Mouse (Mus musculus) midbrain, postnatal 0 days (tissue): ENCODE results near the gene Scpep1. TPM values are rescaled to one million over a fixed set of nuclear protein-coding genes. Genes with fewer than 3 reads are reported as not detected.

Experiments
- ATAC-seq: fragments of 200-750 bp; cut with Nextera tagmentation; 2 replicates; pipeline ENCODE4 v1.8.0; 2017; ENCODE audit warnings: moderate number of reproducible peaks, mild to moderate bottlenecking, moderate TSS enrichment, moderate library complexity; ENCODE audit not compliant: low FRiP score
- DNase-seq: peaks from one replicate; pipeline ENCODE4 v3.0.0-alpha.2; 2015; ENCODE audit warnings: low spot score
- H3K27ac ChIP-seq: fragments of 300-500 bp; sonication (generic); 2 replicates; pipeline ENCODE4 v1.5.1; 2014; ENCODE audit warnings: low read depth, mild to moderate bottlenecking, low read length, mixed read lengths
- H3K27me3 ChIP-seq: fragments of 300-500 bp; sonication (generic); 2 replicates; pipeline ENCODE4 v1.6.1; 2014; ENCODE audit warnings: low read length, control low read depth, mixed read lengths; ENCODE audit not compliant: insufficient read depth
- H3K36me3 ChIP-seq: fragments of 300-500 bp; sonication (generic); 2 replicates; pipeline ENCODE4 v1.6.1; 2014; ENCODE audit warnings: low read length, control low read depth, mixed read lengths; ENCODE audit not compliant: insufficient read depth
- H3K4me1 ChIP-seq: fragments of 300-500 bp; sonication (generic); 2 replicates; pipeline ENCODE4 v1.6.1; 2014; ENCODE audit warnings: mild to moderate bottlenecking, control low read depth, antibody characterized with exemption, low read length, mixed read lengths; ENCODE audit not compliant: insufficient read depth
- H3K4me2 ChIP-seq: fragments of 300-500 bp; sonication (generic); 2 replicates; pipeline ENCODE4 v1.6.1; 2014; ENCODE audit warnings: low read depth, mild to moderate bottlenecking, low read length, mixed read lengths; ENCODE audit not compliant: poor library complexity, severe bottlenecking
- H3K4me3 ChIP-seq: fragments of 300-500 bp; sonication (generic); 2 replicates; pipeline ENCODE4 v1.5.1; 2014; ENCODE audit warnings: low read depth, mild to moderate bottlenecking, low read length, moderate library complexity
- H3K9ac ChIP-seq: fragments of 300-500 bp; sonication (generic); replicated peaks from 2 replicates; pipeline ENCODE4 v1.6.1; 2014; ENCODE audit warnings: mild to moderate bottlenecking, low read length, moderate library complexity, mixed read lengths; ENCODE audit not compliant: poor library complexity, severe bottlenecking
- H3K9me3 ChIP-seq: fragments of 300-500 bp; sonication (generic); 2 replicates; pipeline ENCODE4 v1.6.1; 2016; ENCODE audit warnings: low read length, control low read depth
- CTCF ChIP-seq: IDR thresholded peaks from 2 replicates; pipeline ENCODE4 v1.5.1; 2016; ENCODE audit warnings: antibody characterized with exemption, mild to moderate bottlenecking
- WGBS: fragments of 180-500 bp; shearing (Covaris S2); extraction: QIAGEN DNeasy Blood & Tissue Kit; methylation state at CpG from one replicate; pipeline ENCODE4 v1.1.7; 2014; 5-methylcytosine and 5-hydroxymethylcytosine counted together
- polyA plus RNA-seq: library from polyadenylated mRNA; unstranded; fragments of >200 nt; fragmentation: Nextera tagmentation; extraction: Ambion mirVana; gene quantifications from 2 replicates; pipeline ENCODE4 v1.2.1, GENCODE M21; 2015
- total RNA-seq: library from RNA; depleted of rRNA; stranded (reverse); fragments of >200 nt; gene quantifications from 2 replicates; pipeline ENCODE4 v1.2.3, GENCODE M21; 2014

Scpep1 gene
- total and polyA plus RNA-seq, 2 experiments from 2014 or later: 27.2 to 37.1 TPM

DNA sequence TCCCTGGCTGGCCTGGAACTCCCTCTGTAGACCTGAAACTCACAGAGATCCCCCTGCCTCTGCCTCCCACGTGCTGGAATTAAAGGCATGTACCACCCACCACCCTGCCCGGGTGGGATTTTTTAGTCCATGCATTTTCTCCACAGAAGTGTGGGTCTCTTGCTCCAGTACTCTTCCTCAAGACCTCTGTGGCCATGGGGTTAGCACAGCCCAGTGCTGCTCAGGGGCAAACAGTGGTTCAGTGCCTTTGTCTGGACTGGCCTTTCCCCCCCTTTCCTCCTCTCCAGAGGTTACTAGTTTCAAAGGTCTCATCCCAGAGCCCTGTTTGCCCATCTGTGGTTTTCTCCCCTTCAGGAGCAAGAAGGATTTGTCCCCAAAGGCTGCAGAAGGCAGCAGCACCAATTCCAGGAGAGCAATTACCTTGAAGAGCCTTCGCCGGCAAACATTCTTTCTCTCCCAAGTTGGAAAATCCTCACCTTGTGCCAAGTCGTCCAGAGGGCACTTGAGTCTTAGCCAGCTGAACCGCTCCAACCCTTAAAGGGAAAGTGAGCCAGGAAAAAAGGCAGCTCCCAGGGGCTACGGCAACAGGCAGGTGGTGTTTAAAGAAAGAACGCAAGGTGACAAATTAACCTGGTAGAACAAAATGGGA, 45.8 kb downstream of the Scpep1 start:
- Histone ChIP-seq H3K4me3 (no peak overlapping the region), H3K4me2 (no peak overlapping the region), H3K27ac (no peak overlapping the region), H3K4me1 (no peaks in the 10 kb centered on the region), H3K36me3 (no peaks in the 10 kb centered on the region), H3K27me3 (no peaks in the 10 kb centered on the region), H3K9me3 (no peaks in the 10 kb centered on the region), H3K9ac (no peak overlapping the region)
- 82% methylated on average over 8 of the region's 8 CpGs for WGBS
- TF ChIP-seq CTCF: no peak
- DNase-seq (peak; percentile 24), ATAC-seq (no peak)

DNA sequence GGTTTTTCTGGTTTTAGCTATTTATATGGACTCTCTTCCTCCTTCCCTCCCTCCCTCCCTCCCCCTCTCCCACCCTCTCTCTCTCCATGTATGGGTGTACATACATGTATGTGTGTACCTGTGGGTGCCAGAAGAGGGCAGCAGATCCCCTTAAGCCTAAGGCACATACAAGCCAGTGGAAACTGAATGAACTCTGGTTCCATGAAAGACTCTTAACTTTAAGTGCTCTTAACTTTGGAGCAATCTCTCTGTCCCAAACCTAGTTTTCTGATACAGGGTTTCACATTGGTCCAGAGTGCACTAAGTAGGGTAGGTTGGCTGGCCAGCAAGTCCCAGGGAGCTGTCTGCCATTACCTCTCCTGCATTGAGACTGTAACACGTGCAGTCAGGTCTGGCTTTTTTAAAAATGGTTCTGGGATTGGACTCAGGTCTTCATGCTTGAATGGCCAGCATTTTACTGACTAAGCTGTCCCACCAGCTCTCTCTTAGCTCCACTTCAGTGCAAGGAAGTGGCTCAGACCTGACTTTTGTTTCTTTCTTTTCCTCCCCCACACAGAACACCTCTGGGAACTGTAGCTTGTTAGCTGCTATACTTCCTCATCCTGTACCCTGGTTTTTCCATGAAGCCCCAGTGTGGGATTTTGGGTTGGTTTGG, 46.6 kb downstream of the Scpep1 start:
- DNase-seq (peak; percentile 64), ATAC-seq (no peak)
- Histone ChIP-seq H3K9ac (no peak overlapping the region), H3K27me3 (no peaks in the 10 kb centered on the region), H3K27ac (no peak overlapping the region), H3K36me3 (no peaks in the 10 kb centered on the region), H3K4me2 (no peak overlapping the region), H3K9me3 (no peaks in the 10 kb centered on the region), H3K4me3 (no peak overlapping the region), H3K4me1 (no peaks in the 10 kb centered on the region)
- TF ChIP-seq CTCF: peak; percentile 74
- WGBS: 95% methylated on average over 1 of the region's 1 CpGs

DNA sequence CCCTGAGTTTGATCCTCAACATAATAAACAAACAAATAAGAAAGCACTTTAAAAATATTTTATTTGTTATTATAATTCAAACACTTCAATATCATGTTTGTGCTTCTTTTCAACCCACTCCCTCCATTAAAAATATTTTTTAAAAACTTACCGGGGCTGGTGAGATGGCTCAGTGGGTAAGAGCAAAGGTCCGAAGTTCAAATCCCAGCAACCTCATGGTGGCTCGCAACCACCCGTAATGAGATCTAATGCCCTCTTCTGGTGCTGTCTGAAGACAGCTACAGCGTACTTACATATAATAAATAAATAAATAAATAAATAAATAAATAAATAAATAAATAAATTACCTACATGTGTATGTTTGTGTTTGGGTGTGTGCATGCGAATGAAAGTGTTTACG, 47.4 kb downstream of the Scpep1 start:
- H3K36me3 ChIP-seq: no peaks in the 10 kb centered on the region
- no peak overlapping the region for H3K27ac ChIP-seq
- H3K9me3 ChIP-seq: no peaks in the 10 kb centered on the region
- no peak for TF ChIP-seq CTCF
- DNase-seq: no peak
- WGBS: 94% methylated on average over 7 of the region's 7 CpGs
- no peak overlapping the region for H3K4me3 ChIP-seq
- H3K27me3 ChIP-seq: no peaks in the 10 kb centered on the region
- ATAC-seq: no peak
- H3K4me1 ChIP-seq: no peaks in the 10 kb centered on the region
- H3K9ac ChIP-seq: no peak overlapping the region
- no peak overlapping the region for H3K4me2 ChIP-seq

DNA sequence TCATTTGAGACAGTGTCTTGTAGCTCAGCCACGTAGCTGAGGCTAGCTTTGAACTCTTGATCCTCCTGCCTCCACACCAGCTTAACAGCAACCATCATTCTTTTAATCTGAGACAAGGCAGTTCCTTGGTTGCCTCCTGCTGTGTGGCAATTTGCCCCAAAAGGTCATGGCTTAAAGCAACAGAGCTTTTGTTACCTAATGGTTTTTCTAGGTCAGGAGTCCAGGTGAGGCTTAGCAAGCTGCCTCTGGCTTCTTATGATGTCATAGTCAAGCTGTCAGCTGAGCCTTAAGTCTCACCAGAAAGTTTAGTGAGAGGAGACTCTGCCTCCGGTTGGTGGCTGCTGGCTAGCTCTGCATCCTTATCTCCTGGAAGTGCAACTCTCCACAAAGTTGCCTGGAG, 49.6 kb downstream of the Scpep1 start:
- WGBS: 31% methylated on average over 2 of the region's 2 CpGs
- no peak overlapping the region for H3K4me3 ChIP-seq
- H3K36me3 ChIP-seq: no peaks in the 10 kb centered on the region
- H3K4me2 ChIP-seq: no peak overlapping the region
- DNase-seq (no peak), ATAC-seq (no peak)
- H3K9ac ChIP-seq: no peak overlapping the region
- no peaks in the 10 kb centered on the region for H3K27me3 ChIP-seq
- H3K9me3 ChIP-seq: no peaks in the 10 kb centered on the region
- no peak overlapping the region for H3K27ac ChIP-seq
- no peak for TF ChIP-seq CTCF
- no peaks in the 10 kb centered on the region for H3K4me1 ChIP-seq

DNA sequence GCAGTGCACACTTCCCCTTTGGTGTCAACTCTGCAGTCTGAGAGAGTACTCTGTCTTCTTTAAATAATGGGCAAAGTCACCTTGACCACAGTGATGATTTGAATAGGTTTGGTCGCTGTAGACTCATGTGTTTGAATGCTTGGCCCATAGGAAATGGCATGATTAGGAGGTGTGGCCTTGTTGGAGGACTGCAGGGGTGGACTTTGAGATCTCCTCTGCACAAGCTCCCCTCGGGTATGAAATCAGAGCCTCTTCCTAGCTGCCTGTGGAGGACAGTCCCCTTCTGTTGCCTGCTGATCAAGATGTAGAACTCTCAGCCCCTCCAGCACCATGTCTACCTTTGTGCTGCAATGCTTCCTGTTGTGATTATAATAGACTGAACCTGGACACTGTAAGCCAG, 51.2 kb downstream of the Scpep1 start:
- Histone ChIP-seq H3K4me2 (no peak overlapping the region), H3K4me1 (no peaks in the 10 kb centered on the region), H3K27ac (no peak overlapping the region), H3K27me3 (no peaks in the 10 kb centered on the region), H3K36me3 (no peaks in the 10 kb centered on the region), H3K4me3 (no peak overlapping the region), H3K9me3 (no peaks in the 10 kb centered on the region), H3K9ac (no peak overlapping the region)
- DNase-seq (no peak), ATAC-seq (no peak)
- 67% methylated on average over 2 of the region's 2 CpGs for whole genome bisulfite sequencing
- TF ChIP-seq CTCF: no peak

DNA sequence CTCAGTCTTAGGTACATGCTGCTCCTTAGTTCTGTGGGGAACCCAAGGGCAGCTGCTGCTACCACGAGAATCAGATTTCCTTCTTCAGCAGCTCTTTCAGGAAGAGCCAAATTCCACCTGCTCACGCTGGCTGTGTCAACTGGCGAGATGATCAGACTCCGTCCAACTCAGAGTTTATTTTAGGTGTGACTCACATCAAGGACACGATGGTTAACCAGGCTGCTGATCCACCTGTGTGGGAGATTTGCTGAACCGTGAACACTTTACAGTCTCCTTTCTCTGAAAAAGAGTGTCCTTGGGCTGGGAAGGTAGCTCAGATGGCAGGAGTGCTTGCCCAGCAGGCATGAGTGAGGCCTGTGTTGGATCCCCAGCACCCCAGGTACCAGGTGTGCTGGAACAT, 52.5 kb downstream of the Scpep1 start:
- Histone ChIP-seq H3K4me2 (no peak overlapping the region), H3K4me3 (no peak overlapping the region), H3K36me3 (no peaks in the 10 kb centered on the region), H3K9ac (no peak overlapping the region), H3K27me3 (peaks cover 2% of the 10 kb centered on the region; the same call in 1 of the 2 replicates), H3K27ac (no peak overlapping the region), H3K4me1 (no peaks in the 10 kb centered on the region), H3K9me3 (no peaks in the 10 kb centered on the region)
- WGBS: 89% methylated on average over 6 of the region's 6 CpGs
- DNase-seq (no peak), ATAC-seq (no peak)
- no peak for TF ChIP-seq CTCF
